Mouse (Mus musculus) heart, postnatal 25 days (tissue): Measurements from ENCODE around the gene Pde4d. TPM values are rescaled to one million over a fixed set of nuclear protein-coding genes. Genes with fewer than 3 reads are reported as not detected.

Source experiments
- DNase-seq: peaks from one replicate; pipeline ENCODE4 v3.0.0; 2022; ENCODE audit warnings: low spot score
- intact Hi-C: fragments of 180-260 bp; cut with DNase I; formaldehyde crosslinking; loops from one replicate; pipeline ENCODE4 v1.15.1; 2025
- total RNA-seq, 2 experiments: library from RNA; stranded (reverse); gene quantifications; 2 replicates each; pipeline ENCODE4 v1.2.3; 2021

Pde4d gene
- total RNA-seq, 2 experiments from 2014 or later = 29.1 to 41.2 TPM

GRCm38 (mm10) chr13:109506754-109507153, 1057.0 kb downstream of the Pde4d start:
- intact Hi-C loops = no loop called here
- DNase-seq = no peak

GRCm38 (mm10) chr13:109508472-109508871, 1058.7 kb downstream of the Pde4d start:
- intact Hi-C loops = no loop called here

GRCm38 (mm10) chr13:109518194-109518593, 1068.4 kb downstream of the Pde4d start:
- intact Hi-C loops = no loop called here

More at GRCm38 (mm10) chr13:109508472-109508871, 1058.7 kb downstream of the Pde4d start:
- DNase-seq = no peak

DNA sequence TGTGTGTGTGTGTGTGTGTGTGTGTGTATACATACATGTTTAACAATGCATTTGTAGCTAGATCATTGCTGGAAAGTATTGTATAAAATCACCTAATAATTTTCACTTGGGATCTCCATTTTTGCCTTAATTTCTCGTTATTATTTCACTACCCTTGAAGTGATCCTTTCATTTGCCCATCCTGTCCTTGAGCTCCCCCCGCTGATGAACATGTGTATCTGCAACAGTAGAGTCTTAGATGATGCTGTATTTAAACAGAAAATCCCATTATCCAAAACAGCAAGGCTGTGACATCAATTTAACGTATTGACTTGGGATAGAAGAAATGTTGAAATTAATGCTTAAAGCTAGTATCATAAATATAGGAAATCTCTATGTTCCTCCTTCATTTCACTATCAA, 1069.7 kb downstream of the Pde4d start:
- intact Hi-C loops = loop anchor here (1.0 kb wide), 2 partner anchors 163 to 176 kb away; no protein-coding TSS in a partner anchor
- no peak for DNase-seq

More at GRCm38 (mm10) chr13:109518194-109518593, 1068.4 kb downstream of the Pde4d start:
- no peak for DNase-seq

GRCm38 (mm10) chr13:109519966-109520646, 1070.4 kb downstream of the Pde4d start:
- intact Hi-C loops = loop anchor here (1.0 to 2.0 kb wide), 3 partner anchors 164 to 291 kb away; no protein-coding TSS in a partner anchor
- no peak for DNase-seq

- no peak for DNase-seq
- intact Hi-C loops = no loop called here
Measured at GRCm38 (mm10) chr13:109533838-109534523, 1084.2 kb downstream of the Pde4d start.

DNA sequence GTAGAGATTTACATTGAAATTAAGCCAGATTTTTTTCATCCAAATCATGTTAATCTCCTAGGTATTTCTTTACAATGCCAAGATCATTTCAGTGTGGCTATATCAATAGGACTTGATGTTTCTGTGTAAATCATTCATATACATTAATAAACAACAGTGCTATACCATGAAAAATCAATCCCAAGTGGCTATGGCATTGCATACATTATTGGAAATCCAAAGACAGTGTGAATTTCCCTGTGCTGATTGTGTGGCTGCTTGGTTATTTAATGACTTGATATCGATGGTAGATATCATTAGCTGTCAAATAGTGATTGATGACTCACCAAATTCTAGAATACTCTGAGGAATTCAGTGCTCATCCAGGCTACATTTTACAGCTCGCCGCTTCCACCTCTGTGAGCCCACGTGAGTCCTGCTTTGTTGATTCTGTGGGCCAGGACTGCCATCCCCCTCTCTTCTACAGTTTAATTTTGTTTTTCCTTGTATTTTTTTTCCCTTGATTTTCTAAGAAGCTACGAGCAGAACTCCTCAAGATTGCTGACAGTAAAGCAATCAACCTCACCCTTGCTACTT, 1085.0 kb downstream of the Pde4d start:
- no peak for DNase-seq
- intact Hi-C loops = no loop called here

- no peak for DNase-seq
- intact Hi-C loops = no loop called here
Measured at GRCm38 (mm10) chr13:109536636-109537035, 1086.9 kb downstream of the Pde4d start.

- DNase-seq = no peak
- intact Hi-C loops = no loop called here
Measured at GRCm38 (mm10) chr13:109539371-109539770, 1089.6 kb downstream of the Pde4d start.

DNA sequence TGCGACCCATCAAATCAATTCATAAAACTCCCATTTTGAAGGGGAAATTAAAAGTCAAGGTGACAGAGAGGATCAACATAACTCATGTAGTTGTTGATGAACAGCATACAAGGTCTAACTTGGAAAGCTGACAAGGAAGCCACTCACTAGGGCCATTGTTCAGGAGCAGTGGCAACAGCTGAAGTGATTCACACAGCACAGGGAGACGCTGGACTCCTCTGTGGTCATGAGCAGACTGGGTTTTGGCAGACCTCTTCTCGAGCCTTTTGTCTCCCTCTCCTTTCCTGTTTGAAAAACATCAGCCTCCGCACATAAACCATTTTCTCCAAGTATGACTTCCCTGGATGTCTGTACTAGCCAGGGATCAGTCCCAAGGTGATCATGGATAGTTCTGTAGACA, 1094.9 kb downstream of the Pde4d start:
- DNase-seq = no peak
- intact Hi-C loops = no loop called here

DNA sequence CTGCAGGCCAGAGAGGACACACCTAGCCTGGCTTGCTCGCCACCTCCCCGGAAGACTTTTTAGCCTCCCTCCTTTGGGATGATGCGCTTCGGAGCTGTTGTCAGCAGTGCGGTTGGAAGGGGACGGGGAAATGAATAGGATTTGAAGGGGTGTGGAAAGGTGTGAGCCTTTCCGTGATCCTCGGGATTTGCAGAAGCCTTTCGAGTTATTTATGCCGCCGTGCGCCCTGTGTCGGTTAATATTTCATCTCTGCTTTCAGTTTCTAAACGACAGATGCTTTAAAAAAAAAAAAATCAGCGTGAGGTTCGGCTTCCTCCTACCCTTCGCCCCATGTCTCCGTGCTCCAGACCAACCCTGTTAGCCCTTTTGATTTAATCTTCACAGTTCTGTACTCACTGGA, 1096.6 kb downstream of the Pde4d start:
- intact Hi-C loops = loop anchor here (2.0 kb wide), 2 partner anchors 202 to 316 kb away; no protein-coding TSS in a partner anchor
- no peak for DNase-seq

- DNase-seq = no peak
- intact Hi-C loops = loop anchor here (2.0 kb wide), 2 partner anchors 202 to 316 kb away; no protein-coding TSS in a partner anchor
Measured at GRCm38 (mm10) chr13:109547006-109547587, 1097.3 kb downstream of the Pde4d start.

DNA sequence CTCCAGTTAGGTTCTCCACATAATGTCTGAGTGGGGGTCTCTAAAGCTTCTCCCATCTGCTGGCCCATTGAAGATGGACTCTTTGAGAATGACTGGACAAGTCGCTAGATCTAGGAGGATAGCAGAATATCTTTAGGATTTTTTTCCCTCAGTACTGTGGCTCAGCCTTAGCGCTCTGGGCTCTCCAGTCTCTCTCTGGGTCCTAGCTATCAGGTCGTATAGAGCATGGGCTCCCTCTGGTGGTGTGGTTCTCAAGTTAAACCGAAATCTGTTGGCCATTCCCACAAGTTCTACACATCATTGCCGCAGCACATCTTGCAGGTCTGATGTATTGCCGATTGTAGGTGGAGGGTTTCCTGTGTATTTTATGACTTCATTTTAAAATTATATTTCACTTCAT, 1098.0 kb downstream of the Pde4d start:
- DNase-seq = peak; percentile 10
- intact Hi-C loops = loop anchor here (2.0 kb wide), 2 partner anchors 203 to 317 kb away; no protein-coding TSS in a partner anchor

- no peak for DNase-seq
- intact Hi-C loops = no loop called here
Measured at GRCm38 (mm10) chr13:109548263-109548662, 1098.5 kb downstream of the Pde4d start.

- intact Hi-C loops = no loop called here
- DNase-seq = no peak
Measured at GRCm38 (mm10) chr13:109548771-109549555, 1099.2 kb downstream of the Pde4d start.

DNA sequence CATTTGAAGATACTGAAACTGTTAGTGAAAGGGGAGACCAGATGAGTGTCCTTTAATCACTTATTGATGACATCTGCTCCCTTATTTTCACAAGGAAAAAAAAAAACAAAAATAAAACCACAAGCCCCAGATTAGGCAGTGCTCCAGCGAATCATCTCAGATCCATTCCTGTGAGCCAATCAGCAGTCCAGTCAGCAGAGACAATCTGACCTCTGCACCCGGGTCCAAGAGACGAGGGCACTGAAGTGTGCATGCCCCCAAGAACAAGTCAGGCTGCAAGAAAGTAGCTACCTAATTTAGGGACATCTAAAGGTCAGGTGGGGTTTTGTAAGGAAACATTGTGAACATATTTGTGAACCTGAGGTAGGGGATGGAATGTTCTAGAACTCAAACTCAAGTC, 1102.1 kb downstream of the Pde4d start:
- intact Hi-C loops = no loop called here
- no peak for DNase-seq

DNA sequence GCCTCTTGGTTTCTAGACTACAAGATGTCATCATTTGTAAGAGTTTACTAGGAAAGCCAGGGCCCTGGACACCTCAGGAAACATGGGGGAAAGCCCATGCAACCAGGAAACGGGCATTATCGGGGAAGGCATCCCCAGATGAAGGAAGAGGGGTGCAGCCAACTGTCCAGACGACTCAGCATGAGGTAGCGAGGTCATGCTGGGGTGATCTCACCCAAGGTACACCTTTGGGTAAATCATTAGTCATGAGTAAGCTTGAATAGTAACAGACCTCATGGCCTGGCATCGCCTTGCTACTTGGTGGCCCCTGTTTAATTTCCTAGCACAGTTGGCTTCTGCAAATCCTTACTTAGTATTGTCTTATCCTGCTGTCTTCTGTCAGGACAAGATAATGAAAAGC, 1105.8 kb downstream of the Pde4d start:
- DNase-seq = no peak
- intact Hi-C loops = loop anchor here (5.0 kb wide), 1 partner anchor 182 kb away; no protein-coding TSS in a partner anchor

GRCm38 (mm10) chr13:109556853-109557252, 1107.1 kb downstream of the Pde4d start:
- no peak for DNase-seq
- intact Hi-C loops = loop anchor here (5.0 kb wide), 1 partner anchor 180 kb away; no protein-coding TSS in a partner anchor
